Mouse (Mus musculus): Measurements from ENCODE around the gene Qrich1. TPM values are rescaled to one million over a fixed set of nuclear protein-coding genes. Genes with fewer than 3 reads are reported as not detected.

Gene Qrich1
- total RNA-seq, 2 experiments from 2014 or later: 67.6 to 81.9 TPM

DNA sequence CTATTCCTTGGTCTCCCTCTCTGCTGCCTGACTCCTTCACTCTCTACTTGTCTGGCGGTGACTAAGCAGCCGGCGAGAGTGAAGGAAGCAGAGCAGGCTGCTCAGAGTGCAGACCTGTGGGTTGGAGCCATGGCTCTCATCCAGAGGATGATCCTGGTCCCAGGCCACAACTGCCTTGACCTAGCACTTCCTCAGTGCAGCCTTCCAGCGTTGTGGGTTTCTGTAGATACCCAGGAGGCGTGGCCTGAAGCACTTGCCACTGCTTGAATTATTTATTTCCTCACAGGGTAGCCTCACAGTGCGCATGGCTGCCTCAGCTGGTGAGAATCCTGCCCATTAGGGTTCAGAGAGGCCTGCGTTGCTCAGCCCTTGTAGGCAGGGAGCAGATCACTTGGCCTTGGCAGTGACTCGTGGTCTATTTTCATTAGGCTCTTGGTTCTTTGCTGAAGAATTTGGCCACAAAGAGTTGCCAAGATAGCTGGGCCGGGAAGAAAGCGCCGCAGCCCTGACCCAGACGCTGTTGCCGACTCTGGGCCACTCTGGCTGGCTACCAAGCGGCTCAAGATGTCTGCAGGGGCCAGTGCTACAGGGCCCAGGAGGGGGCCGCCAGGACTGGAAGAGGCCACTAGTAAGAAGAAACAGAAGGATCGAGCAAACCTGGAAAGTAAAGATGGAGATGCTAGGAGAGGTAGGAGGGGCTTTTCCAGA lies 24.4 kb upstream of the Qrich1 start:
- DNase-seq: peak; percentile 51

DNA sequence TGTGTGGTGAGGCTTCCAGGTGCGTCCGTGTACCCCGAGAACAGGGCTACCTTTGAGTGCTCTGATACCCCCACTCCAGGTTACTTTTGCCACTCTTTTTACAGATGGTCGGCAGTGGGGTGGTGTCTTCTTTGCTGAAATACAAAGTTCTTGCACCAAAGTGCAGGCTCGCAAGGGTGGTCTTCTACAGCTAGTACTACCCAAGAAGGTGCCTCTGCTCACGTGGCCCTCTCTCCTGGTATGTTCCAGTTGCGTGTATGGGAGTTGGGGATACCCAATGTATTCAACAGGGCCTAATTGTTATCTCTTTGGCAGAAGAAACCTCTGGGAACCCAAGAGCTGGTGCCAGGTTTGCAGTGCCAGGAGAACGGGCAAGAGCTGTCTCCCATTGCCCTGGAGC lies 23.4 kb upstream of the Qrich1 start:
- no peak for DNase-seq

DNA sequence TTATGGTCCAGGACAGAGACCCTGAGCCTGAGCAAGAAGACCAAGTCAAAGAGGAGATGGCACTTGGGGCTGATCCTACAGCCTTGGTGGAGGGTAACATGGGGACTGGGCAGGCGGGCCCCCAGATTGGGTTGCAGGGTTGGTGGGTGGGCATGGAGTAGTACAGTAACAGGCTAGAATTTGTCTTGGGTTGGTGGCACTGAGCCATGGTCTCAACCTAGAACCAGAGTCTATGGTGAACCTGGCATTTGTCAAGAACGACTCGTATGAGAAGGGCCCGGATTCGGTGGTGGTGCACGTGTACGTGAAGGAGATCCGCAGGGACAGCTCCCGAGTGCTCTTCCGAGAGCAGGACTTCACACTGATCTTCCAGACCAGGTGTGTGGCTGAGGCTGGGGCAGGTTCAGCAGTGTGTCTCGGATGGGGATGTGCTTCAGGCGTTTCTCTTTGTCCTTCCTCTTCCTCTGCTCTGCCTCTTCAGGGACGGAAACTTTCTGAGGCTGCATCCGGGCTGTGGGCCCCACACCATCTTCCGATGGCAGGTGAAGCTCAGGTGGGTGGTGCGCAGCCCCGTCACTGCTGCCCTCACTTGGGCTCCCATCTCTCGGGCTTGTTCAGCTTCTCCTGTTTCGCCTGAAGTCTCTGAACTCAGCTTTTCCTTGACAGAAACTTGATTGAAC lies 22.3 kb upstream of the Qrich1 start:
- DNase-seq: no peak

DNA sequence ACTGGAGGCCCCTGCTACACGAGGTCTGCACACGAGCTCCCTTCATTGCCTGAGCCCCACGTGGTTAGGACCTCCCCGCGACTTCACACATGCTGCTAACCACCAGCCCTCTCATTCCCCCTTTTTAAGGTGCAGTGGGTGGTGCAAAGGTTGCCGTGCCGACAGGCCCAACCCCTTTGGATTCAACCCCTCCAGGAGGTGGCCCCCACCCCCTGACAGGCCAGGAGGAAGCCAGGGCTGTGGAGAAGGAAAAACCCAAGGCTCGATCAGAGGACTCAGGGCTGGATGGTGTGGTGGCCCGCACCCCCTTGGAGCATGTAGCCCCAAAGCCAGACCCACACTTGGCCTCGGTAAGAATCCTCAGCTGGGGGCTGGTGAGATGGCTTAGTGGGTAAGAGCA lies 21.7 kb upstream of the Qrich1 start:
- DNase-seq: no peak

DNA sequence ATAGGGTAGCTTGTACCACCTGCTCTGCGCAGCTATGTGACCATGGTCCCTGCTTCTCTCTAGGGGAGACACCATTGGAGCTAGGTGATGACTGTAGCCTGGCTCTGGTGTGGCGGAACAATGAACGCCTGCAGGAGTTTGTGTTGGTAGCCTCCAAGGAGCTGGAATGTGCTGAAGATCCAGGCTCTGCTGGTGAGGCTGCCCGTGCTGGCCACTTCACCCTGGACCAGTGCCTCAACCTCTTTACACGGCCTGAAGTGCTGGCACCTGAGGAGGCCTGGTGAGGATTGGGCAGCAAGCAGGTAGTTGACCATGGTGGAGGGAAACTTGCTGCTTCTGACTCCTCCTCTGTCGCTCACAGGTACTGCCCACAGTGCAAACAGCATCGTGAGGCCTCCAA lies 17.4 kb upstream of the Qrich1 start:
- DNase-seq: no peak

DNA sequence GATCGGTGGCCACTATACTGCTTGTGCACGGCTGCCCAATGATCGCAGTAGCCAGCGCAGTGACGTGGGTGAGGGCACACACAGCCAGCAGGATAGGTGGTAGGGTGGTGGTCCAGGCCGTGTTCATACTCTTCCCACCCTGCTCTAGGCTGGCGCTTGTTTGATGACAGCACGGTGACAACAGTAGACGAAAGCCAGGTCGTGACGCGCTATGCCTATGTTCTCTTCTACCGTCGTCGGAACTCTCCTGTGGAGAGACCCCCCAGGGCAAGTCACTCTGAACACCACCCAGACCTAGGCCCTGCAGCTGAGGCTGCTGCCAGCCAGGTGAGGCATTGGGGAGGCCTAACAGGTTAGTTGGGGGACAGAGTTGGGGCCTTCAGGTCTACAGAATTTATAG lies 16.7 kb upstream of the Qrich1 start:
- no peak for DNase-seq

DNA sequence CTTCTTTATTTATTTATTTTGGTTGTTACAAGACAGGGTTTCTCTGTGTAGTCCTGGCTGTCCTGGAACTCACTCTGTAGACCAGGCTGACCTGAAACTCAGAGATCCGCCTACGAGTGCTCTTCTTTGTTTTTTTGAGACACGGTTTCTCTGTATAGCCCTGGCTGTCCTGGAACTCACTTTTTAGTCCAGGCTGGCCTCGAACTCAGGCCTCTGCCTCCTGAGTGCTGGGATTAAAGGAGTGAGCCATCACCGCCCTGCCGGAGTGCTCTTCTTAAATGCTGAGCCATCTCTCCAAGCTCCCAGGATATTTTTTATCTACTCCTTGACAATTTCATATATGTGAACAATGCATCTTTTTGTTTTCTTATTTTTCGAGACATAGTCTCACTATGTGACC lies 9.7 kb upstream of the Qrich1 start:
- DNase-seq: no peak

DNA sequence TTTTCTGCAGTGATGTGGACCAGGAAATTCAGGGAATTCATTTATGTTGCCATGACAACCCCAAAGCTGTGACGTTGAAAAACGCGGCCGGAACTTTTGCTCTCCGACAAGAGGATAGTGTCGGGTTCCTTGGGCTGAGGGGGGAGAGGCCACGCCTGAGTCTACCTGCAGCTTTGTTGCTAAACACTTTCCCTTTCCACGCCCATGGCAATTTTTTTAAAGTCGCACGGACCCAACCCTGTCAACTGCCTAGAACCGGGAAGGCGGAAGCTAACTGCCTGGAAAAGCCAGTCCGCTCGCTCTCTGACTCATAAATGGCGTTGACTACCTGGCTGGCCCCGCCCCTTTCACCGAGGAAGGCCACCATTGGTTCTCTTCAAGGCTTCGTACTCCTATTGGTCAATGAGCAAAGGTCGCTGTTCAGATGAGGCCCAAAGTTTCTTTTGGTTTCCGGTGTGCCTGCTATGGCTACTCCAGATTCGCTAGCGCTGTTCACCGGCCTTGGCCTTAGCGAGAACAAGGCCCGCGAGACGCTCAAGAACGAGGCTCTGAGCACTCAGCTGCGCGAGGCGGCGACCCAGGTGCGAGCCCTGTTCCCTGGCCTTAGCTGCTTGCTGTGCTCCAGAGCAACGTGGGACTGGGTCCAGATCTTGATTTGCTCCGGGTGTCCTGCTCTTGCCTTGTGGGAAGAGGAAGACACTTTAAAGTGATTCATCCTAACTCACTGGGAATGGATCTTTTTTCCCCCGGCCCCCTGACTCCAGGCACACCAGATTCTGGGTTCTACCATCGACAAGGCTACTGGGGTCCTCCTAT lies 8.8 kb upstream of the Qrich1 start, which contains the start of gene Qars:
Qars (plus strand) TSS at position 88 of the 816 bp plus-strand sequence.
- peak; percentile 89 for DNase-seq

DNA sequence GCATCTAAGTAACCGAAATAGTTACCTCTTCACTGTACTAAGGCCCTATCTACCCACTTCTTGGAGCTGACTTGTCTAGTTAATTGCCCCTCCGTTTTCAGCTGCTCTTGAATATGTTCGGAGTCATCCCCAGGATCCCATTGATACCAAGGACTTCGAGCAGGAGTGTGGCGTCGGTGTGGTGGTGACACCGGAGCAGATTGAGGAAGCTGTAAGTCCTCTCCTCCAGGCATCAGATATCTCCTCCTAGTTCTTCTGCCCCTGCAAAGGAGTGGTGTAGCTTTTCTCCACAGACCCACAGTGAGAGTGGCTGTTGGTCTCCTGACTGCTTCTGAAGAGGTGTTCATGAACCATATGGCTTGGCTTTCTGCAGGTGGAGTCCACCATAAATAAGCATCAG lies 7.8 kb upstream of the Qrich1 start:
- DNase-seq: no peak

DNA sequence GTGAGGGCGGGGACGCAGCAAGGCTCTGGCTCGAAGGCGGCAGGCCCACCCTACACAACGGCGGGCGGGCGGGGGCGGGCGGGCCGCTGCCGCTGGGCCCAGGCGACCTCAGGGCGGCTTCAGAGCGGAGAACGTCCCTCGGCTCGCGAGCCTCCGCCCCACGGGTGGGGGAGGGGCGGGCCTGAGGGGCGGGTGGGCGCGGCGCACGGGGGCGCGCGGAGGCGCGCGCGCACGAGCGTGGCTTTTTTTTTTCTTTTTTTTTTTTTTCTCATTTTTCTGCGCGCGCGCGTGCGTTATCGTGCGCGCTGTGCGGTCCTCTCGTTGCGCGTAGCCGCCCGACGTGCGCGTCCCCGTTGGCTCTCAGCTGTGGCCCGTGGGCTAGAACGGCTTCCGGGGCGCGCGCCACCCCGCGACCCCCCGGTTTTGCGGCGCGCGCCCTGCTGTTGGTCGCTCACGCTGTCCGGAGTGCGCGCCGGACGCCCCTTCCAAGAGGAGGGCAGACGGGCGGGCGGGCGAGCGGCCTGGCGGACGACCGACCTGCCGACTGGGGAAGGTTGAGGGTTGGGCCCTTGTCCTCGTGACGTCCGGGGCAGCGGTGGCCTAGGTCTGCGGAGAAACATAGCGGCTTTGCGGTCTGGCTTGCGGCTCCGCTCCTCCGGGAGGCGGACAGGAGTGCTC lies 786 bp downstream of the Qrich1 start:
- DNase-seq: peak; percentile 80

DNA sequence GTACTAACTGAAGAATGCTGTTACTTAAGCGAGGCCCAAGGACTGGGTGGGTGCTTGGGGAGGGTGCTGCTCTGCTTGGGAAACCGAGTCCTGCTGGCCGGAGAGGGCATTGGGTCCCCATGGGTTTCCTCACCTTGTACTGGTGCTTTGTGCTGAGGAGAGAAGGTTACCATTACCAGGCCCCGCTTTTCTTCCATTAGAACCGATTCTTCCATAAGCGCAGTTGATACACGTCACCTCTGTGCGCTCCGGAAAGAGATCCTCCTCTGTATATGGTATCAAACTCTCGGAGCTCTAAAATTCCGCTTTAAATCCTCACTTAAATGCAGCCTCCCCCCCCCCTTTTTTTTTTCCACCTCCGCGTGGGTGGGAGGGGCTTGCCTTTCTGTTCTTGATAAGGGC lies 1.3 kb downstream of the Qrich1 start:
- DNase-seq: no peak

DNA sequence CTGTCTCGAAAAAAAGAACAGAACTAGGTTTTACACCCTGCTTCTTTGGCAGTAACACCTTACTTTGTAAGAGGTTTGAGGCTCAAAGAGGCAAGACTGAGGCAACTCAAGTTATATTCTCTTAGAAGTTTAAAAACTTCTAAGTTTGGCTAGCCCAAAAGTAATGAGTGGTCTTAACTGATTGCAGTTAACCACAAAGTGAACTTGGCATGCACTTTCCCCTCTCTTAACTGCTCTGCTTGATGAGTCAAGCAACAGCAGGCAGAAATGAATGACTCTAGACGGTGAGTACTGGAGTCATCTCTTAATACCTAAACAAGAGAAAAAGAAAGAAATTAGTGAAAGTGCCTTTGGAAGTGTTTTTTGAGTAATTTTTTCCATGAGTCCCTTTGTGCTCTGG lies 5.0 kb downstream of the Qrich1 start:
- no peak for DNase-seq

DNA sequence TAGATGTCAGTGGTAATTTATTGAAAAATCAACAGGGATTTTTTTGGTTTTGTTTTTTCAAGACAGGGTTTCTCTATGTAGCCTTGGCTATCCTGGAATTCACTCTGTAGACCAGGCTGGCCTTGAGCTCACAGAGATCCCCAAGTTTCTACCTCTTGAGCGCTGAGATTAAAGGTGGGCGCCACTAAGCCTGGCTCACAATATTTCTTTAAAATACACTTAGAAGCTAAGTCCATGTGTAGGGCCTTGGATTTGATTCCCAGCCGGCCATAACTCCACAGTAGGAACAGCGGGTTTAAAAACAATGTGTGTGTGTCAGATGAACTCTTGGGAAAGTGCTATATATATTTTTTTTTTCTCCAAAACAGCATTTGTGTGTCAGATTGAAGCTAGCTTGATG lies 6.7 kb downstream of the Qrich1 start:
- DNase-seq: no peak

DNA sequence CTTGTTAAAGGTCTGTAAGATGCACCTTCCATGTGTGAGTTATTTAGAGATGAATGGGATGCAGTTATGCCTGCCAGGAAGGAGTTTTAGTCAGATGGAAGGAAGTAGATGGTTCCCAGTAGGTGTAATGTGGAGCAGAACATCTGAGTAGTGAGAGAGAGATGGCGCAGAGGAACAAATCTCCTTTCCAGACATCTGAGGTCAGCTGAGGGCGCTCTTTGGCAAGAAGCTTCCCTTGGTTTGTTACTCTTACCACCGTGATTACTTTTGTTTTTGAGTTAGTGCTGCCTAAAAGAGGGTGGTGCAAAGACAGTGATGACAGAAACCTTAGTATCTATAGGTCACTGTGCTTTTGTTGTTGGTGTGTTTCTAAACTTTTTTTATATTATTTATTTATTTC lies 8.8 kb downstream of the Qrich1 start:
- DNase-seq: no peak

DNA sequence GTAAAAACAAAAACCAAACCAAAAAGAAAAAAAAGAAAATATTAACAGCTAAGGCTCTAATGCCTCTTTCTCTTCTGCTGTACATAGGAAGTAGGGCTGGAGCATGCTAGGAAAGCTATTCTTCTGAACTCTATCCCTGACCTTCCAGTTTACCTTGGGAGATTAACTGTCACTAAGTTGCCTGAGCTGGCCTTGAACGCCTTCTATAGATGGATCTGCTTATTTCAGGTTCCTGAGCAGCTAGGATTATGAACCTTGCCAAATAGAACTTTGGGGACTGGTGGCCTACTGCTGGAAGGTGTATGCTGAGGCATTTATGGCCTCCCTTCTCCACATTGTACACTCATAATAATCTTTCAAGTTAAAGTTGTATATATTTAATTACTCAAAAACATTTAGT lies 14.3 kb downstream of the Qrich1 start:
- DNase-seq: no peak

DNA sequence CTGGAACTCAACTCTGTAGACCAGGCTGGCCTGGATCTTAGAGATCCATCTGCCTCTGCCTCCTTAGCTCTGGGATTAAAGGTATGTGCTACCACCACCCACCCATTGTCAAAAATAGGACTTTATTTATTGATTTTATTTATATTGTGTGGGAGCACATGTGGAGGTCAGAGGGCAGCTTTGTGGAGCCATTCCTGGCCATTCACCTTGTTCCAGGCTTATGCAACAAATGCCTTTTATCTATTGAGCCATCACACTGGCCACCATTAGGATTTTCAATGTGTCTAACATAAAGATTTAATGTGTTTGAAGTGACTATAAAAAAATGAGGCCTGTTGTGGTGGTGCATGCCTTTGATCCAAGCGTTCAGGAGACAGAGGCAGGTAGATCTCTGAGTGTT lies 14.9 kb downstream of the Qrich1 start:
- no peak for DNase-seq

DNA sequence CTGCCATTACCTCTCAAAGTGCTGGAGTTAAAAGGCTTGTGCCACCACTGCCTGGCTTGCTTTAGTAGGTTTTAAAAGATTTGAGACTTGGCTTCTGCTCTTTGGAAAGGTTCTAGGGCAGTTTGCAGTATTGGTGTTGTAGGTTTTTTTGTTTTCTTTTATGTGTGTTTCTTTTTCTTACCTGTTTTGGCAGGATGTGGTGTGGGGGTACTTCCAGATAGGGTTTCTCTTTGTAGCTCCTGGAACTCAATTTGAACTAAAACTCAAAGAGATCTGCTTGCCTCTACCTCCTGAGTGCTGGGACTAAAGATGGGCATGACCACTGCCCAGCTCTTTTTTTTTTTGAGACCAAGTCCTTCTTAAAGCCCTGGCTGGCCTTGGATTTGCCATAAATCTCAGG lies 24.2 kb downstream of the Qrich1 start:
- no peak for DNase-seq

DNA sequence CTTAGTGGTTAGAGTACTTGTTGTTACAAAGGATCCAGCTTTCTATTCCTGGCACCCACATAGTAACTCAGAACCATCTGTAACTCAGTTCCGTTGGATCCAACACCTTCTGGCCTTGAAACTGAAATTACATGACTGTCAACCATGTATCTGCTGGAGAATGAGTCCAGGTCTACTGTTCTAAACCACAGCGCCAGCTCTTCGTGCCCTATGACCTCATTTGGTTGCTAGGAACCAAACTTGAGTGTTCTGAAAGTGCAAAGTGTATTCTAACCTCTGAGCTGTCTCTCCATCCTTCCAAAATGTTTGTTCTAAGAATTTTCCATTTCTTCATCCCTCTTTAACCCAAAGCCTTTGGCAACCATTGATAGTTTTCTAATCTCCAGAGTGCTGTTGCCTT lies 29.4 kb downstream of the Qrich1 start:
- DNase-seq: no peak

DNA sequence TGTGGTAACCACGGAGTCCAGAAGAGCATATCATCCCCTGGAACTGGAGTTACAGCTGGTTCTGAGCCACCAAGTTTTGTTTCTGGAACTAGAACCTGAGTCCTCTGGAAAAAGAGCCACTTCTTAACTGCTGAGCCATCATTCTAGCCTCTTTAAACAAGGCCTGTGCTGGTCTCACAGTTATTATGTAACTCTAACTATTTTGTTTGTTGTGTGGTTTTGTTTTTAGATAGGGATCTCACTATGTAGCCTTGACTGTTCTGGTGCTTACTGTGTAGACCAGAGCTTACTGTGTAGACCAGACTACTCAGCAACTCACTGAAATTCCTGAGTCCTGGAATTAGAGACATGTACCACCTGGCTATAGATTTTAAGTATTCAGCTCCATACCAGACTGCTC lies 30.3 kb downstream of the Qrich1 start:
- DNase-seq: no peak

DNA sequence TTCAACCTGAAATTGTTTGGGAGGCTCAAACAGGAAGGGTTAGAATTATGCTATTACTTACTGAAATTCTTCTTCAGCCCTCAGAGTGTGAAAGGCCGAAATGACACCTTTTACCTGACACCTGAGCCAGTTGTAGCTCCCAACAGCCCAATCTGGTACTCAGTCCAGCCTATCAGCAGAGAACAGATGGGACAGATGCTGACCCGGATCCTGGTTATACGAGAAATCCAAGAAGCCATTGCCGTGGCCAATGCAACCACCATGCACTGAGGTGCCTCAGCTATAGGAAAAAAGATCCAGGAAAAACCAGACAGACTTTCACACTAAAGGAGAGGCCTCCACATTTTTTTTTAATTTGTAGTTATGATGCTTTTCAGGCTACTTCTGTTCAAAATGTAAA lies 42.6 kb downstream of the Qrich1 start:
- DNase-seq: no peak

DNA sequence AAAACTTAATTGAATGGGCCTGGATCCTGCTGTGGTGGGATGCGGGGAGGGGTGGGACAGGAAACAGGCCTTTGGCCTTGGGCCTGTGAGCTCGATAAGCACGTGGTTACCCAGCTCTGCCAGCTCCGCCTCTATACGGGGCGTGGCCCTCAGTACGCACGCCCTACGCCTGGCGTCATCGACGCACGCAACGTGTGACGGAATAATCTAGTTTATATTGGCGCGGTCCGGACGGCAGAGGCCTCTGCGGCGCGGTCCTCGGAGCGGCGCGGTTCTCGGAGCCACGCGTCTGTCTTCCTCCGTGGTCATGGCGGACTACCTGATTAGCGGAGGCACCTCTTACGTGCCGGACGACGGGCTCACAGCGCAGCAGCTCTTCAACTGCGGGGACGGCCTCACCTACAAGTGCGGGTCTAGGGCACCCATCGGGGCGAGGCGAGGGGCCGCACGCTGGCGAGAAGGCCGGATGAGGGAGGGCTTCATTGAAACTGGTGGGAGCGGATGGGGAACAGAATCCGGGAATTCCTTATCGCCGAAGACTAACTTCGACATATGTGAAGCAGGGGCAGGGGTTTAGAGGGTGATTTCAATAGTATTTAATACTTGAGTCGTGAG lies 43.7 kb downstream of the Qrich1 start, which contains the start of gene Impdh2:
Impdh2 (plus strand) TSS at position 60 of the 615 bp plus-strand sequence.
- DNase-seq: peak; percentile 92

DNA sequence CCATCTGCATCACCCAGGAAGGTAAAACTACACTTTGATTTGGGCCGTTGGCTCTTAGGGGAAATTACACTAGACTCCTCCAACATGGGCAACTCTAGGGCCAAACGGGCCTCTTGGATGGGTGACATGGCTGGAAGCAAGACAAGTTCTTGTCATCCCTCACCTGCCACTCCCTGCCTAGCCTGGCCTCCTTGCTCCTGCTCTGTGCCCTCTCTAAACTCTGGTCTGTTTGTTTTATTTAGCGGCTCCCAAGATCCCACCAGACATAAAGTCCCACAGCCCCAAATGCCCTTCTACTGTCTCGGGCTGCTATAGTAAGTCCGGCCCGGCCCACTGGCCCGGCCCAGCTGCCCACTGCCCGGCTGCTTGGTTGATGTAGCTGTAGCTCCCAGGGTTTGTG lies 47.1 kb downstream of the Qrich1 start:
- DNase-seq: no peak
